Mouse (Mus musculus) left cerebral cortex, postnatal 36 days (tissue): ENCODE data around the gene Sec22b. TPM values are rescaled to one million over a fixed set of nuclear protein-coding genes. Genes with fewer than 3 reads are reported as not detected.

Experiments
- DNase-seq, 2 experiments: peaks; one replicate each; pipeline ENCODE4 v3.0.0; 2021 to 2022; ENCODE audit warnings: low spot score in 2 of 2, mixed read lengths in 1 of 2
- intact Hi-C: fragments of 180-260 bp; cut with DNase I; formaldehyde crosslinking; loops from one replicate; pipeline ENCODE4 v1.15.1; 2025
- total RNA-seq, 2 experiments: library from RNA; stranded (reverse); gene quantifications; 2 replicates each; pipeline ENCODE4 v1.2.3; 2021

The Sec22b gene
- total RNA-seq, 2 experiments from 2014 or later, result 72.5 to 79.6 TPM

DNA sequence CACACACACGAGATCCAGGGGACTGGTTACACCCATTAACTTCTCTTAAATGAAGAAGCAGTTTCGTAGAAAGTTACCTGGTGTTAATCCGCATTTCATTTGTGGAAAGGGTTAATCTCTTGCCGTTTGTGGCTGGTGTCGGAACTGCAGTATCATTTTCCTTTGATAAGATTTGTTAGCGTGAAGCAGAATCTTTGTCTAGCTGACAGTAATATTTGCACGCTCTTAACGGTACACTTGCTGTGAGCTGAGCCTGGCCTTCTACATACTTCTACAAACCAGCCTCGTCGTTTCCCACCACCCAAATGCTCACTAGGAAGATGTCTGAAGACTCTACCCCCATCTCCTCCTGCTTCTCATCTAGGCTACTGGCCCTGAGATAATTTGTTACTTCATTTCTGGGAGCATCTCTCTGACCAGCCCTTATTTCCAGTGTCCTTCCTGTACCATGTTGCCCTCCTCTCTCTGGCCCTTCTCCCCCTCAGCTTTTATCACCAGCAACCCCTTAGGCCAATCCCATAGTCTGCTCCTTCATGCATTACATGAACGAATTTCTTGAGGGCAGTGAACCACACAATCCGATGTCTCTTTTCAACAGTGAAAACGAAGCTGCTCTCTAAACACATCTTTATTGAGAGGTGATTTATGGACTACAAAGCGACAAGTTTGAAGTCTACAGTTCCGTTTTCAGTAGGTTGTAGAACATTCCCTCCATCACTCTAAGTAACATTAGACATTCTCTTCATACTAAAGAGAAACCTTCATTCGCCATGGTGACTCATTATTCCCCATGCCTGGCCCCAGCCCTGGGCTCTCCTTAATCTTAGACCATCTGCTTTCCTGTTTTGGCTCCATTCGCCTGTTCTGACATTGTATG, 36.3 kb downstream of the Sec22b start:
- DNase-seq, result no peak
- intact Hi-C loops, result loop anchor here (10.0 kb wide), 1 partner anchor 177 kb away; no protein-coding TSS in a partner anchor

DNA sequence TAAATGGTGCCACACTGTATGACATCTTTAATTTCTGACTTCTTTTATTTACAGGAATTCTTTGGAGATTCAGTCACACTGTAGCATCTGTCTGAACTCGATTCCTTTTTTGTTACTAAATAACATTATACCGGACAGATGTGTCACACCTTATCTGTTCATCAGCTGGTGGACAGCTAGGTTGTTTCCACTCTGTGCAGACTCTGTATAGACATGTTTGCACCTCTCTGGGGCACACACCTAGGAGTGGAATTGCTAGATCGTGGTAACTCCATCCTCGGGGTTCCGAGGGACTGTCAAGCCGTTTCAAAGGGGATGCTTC, 36.9 kb downstream of the Sec22b start:
- intact Hi-C loops, result loop anchor here (10.0 kb wide), 1 partner anchor 177 kb away; no protein-coding TSS in a partner anchor

DNA sequence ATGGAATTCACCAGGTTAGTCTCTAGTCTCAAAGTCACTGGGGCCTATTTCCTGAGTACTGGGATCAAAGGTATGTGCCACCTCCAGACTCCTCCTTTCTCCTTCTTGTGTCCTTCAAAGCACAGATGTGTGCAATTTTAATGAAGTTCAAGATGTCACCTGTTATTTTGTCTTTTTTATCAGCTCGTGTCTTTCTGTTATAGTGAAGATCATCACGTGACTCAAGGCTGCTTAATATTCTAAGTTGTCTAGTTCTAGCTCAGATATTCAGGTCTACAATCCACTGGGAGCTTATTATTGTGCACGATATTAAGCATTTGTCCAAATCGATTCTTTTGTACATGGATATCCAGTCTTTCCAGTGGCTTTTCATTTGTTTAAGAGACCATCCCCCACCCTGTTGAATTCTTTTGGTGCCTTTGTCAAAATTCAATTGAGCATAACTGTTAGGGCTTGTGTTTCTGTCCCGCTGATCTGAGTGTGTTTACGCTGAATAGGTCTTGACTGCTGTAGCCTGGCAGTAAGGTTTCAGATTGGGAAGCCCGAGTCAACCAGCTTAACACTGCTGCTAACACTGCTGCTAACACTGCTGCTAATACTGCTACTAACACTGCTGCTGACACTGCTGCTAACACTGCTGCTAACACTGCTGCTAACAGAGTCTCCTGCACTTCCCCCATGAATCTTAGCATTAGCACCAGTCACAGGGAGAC, 38.0 kb downstream of the Sec22b start:
- intact Hi-C loops, result loop anchor here (10.0 kb wide), 1 partner anchor 176 kb away; no protein-coding TSS in a partner anchor
- no peak for DNase-seq

More for the DNA sequence above, 36.9 kb downstream of the Sec22b start:
- DNase-seq, result no peak

DNA sequence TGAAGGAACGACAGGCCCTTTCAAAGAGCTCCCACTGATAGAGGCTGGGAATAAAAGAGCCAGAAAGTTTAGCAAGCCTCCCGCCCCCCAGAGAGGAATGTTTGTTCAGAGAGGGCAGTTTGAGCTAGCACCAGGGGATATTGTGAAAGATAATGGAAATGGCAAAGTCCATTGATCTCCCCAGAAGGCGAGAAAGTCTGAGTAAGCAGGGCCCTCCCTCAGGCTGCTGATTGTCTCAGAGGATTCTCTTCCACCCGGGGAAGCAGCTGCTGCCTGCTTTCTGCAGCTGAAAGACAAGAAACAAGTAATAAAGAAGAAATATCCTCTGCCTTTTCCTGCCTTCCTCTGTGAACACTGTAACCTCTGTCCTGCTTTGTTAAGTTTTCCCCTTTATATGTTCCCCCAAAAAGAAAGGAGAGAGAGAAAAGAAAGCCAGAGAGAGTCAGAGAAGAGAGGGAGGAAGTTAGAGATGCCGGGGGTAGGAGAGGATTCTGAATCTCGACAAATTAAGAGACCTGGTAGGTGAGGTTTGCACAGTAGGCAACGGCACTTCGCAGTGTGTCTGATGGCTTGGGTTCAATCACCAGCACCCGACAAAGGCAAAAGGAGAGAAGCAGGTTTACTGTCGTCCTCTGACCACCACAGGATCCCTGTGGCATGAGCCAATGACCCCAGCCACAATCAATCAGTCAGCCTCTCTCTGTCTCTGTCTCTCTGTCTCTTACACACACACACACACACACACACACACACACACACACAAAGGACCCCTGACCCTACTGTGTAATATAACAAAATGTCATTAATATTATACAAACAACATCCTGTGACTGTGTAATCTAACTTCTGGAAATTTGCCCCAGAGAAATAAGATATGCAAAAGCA, 38.9 kb downstream of the Sec22b start:
- intact Hi-C loops, result loop anchor here (10.0 kb wide), 1 partner anchor 175 kb away; no protein-coding TSS in a partner anchor
- no peak for DNase-seq

DNA sequence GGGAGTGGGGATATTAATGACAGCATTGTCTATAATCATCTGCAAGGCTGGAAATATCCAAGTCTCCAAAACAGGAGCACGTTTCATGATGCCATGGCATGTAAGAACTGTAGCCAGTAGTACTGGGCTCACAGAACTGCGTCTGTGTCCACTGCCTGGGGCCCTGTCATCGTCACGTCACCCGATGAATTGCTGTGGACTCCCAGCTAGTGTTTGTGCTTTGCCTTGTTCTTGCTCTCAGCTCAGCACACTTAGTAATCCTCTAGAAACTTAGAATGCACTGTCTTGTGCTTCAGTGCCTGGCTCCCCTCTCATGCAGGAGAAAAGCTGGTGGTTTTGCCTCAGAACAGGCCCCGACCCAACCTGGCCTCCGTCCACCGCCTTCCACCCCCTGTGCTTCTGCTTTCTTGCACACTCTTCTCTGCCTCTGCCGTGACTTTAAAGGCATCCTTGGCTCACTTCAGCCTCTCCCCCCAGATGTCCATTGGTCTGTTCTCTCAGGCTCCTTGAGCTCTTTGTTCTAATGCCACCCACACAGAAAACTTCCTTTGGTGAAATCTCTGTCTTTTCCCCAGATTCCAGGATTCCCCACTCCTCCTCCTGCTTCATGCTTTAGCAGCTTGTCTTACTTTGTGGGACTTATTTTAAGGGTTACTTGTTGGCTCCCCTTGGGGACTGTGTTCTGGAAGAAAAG, 39.7 kb downstream of the Sec22b start:
- intact Hi-C loops, result no loop called here
- DNase-seq, result peak in 1 of 2 experiments; percentile 34

DNA sequence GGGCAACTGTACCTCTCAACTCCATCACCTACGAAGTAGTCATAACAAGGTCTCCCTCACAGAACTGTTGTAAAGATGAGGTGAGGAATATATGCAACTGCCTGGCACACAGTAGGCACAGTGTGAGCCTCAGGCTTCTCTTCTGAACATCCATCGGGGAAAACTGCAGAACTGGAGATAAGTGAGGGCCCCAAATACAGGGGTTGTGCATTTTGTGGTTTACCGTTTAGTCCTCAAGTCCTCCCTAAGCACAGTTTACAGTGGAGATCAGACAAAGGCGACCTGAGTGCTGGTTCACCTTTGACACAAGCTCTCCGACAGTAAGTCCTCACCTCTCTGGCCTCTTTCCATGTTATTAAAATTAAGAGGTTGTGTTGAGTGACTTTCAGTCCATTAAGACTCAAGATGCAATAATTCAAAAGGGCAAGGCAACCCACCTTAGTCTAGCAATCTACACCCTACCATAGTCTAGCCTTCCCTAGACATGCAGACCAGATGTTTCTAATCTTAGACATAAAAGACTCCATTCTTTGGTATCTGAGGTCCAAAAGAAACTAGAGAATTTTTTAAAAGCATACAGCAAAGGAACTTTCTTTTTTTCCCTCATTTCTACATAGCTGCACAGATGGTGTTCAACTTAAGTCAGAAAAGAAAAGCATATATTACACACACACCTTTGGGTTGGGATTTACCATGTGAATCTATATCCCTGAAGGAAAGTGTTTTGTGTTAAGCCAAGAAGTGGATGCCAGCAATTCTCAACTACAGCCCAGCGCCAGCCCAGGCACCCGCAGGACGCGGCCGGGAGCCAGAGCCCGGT, 40.7 kb downstream of the Sec22b start:
- intact Hi-C loops, result no loop called here
- no peak for DNase-seq

DNA sequence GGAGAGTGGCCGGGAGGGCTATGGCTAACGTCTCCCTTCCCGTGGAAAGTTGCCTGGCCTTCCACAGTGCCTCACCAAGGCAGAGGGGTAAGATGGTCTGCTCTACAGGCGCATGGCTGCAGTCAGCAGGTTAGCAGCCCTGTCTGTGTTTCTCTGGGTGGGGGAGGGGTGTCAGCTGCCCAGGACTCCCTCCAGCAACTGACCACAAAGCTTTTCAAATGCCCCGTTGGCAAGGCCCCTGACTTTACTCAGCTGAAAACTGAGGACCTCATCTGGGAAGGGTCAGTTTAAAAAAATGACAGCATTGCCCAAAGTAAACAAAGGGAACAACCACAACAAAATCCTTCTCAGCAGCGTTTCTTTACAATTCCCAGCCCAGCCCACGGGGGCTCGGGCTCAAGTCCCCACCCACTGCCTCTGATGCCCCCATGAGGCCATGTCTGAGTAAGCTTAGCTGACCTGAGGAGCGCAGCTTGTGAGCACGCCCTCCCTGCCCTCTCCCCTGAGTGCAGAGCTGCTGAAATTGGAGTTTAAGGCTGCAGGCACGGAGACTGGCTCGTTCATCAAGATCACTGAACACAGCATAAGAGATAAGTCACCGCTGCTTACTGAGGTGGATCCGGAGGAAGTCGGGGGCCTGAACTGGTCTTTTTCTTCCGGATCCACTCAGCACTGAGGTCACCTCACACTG, 41.4 kb downstream of the Sec22b start:
- no peak for DNase-seq
- intact Hi-C loops, result no loop called here

DNA sequence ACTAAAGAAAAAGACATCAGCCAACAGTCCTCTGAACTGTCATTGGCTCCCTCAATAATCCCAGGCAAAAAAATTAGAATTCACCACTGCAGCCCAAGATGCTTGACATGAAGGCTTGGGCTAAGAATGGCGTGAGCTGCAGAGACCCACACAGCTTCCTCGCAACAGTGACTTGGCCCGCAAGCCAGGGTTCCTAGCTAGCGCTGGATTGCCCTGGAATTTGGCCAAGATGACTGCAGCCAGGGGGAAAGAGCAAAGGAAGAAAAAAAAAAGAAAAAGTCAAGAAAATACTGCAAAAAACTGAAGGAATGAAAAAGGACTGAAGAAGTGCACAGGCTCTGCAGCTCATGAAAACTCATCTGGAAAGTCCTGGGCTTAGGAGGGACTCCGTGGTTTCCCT, 43.5 kb downstream of the Sec22b start:
- intact Hi-C loops, result no loop called here
- DNase-seq, result no peak

DNA sequence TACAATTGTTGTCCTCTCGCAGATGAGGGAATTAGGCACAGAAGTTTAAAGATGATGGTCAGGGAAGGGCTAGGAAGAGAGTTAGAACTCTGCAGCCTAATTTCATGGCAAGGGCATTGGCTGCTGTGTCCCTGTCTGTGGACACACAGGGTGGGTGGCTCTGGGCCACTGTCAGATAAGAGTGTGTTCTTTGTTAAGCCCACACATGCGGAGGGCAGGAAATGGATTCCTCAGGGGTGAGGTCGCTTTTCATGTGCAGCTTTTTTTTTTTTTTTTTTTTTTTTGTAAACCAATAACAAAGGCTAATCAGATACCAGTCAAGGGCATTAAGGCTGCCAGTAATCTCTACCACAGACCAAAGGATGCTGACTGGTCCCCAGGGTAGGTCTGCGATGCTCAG, 45.4 kb downstream of the Sec22b start:
- no peak for DNase-seq
- intact Hi-C loops, result no loop called here

DNA sequence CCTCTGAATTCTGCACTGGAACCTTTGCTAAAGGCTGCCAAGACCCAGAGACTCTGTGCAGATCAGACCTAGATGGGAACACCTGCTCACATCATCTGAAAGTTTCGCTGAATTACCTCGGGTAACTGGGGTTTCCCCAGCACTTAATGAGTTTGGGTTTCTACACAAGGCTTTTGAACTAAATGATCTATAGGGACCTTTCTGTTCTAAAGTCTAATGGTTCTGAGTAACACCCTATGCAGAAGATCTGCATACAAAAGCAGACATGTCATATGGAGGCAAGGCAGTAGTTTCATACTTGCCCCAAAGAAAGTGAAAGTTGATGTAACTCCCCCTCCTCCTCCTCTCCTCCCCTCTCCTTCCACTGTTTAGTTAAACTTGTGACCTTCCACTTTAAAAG, 47.5 kb downstream of the Sec22b start:
- intact Hi-C loops, result no loop called here
- no peak for DNase-seq

DNA sequence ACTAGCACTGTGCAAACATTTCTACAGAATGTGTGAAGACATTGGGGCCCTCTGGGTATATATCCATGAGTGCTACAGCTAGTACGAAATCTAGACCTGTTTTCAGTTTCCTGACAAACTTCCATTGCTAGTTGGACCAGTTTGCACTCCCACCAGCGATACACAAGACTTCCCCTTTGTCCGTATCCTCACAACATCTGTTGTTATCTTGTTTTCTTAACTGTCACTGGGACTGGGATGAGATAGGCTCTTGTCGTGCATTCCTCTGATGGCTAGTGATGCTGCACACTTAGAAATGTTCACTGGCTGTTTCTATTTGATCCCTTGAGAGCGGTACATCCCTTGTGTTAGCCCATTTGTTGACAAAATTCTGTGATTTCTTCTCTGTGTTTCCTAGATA, 49.0 kb downstream of the Sec22b start:
- intact Hi-C loops, result no loop called here
- no peak for DNase-seq

DNA sequence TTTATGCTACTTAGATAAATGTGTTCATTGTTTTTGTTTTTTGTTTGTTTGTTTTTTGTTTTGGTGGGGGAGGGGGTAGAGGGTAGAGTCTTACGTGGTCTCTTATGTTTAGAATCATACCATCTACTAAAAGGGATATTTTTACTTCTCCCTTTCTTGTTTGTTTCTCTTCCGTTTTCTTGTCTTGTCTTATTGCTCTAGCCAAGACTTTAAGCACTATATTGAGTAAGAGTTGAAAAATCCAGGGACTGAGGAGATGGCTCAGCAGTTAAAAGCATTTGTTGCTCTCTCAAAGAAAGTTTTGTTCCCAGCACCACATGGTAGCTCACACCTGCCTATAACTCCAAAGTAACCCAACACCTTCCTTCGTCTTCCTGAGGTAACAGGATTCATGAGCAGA, 50.1 kb downstream of the Sec22b start:
- intact Hi-C loops, result no loop called here
- no peak for DNase-seq

DNA sequence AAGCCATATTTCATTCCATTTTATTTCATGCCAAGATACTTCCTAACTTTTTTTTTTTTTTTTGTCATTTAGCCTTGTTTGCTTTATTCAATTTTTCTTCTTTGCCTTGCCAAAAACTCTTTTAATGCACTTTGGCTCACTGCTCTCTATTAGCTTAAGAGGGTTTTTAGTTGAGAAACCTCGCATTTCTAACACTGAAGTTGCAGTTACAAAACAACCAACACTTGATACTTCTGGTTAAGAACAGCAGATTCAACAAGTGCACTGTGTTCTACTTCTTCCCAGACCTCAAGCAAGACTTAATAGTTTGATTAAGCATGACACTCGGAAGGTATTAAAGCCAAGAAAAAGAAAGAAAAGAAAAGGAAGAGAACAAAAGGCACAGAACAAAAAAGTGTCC, 52.2 kb downstream of the Sec22b start:
- intact Hi-C loops, result no loop called here
- no peak for DNase-seq

DNA sequence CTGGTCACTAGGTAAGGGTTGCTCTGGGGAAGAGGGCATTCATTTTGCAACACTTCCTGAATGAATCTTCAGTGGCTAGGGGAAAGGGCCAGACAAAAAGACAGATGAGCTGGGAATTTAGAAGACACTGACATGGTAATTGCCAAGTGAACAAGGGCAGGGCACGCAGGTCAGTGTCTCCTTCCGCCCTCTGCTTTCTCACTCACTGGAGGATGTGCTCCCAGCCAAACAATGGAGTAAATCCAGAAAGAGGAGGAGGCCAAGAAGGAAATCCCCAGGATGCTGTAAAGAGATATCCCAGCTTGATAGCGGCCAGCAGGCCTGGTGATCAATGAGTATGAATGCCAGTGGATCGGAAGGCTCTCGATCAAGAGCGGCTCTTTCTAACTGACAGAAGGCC, 55.3 kb downstream of the Sec22b start:
- intact Hi-C loops, result no loop called here
- no peak for DNase-seq

DNA sequence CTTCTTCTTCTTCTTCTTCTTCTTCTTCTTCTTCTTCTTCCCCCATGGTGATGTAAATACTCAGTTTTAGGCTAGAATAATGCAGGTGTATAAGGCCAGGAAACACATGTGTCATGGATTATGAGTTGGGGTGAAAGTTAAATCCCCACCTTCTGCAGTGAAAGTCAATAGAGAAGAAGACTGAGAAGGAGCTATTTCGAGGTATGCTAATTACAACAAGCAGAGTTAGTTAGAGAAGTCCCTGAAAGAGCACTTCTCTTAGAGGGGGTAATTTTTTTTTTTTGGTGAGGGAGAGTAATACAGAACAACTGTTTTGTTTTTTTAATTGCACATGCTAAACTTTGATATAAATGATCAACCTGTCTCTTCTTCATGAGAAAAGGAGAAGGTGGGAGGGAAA, 55.9 kb downstream of the Sec22b start:
- intact Hi-C loops, result no loop called here
- DNase-seq, result no peak

DNA sequence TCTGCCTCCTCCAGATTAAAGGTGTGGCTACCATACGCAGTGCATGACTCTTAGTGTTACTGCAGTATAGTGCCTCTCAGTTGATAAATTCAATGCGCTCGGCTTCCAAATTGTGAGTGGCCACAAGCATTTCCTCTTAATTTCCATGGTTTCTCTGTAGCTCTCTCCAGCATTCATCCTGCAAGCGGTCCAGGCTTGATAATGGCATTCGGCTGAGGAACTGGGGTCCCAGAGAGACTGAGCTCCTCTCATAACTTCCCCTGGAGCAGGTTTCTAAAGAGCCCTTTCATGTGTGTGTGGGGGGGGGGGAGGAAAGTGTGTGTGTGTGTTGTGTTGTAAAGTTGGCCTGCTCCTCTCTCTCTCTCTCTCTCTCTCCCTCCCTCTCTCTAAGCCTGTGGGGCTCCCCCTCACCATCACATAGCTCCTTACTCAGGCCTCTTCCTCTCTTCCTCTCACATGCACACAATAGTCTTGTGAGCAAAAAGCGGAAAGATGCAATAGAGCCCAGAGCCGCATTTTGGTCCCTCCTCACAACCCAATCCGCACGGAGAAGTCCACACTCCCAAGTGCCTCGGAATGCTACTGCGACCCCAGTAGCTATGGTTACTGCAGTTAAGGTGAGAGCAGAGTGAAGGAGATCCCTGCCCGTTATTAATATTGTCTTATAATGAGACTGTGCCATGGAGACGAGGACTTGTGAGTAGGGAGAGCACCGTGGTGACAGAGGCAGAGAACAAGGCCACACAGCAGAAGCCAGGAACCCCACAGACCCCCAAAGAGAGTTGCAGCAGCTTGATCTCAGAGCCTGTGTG, 60.0 kb downstream of the Sec22b start:
- intact Hi-C loops, result no loop called here
- DNase-seq, result no peak

DNA sequence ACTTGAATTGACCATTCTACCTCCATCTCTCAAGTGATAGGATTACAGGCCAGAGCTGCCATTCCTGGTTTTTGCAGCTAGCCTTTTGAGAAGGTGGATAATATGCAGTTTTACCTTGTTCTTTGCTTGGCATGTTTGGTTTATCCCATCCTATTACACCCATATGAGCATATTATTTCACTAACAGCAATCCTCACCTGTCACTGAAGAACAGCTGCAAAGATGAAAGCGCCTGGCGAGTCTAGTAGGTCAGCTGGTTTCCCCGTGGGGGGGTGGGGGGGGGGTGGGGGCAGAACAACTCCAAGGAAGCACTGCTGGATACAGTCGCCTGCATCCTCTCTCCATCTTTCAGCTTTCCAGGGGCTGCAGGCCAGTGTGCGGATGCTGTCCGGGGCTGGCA, 61.0 kb downstream of the Sec22b start:
- intact Hi-C loops, result no loop called here
- no peak for DNase-seq
